Mouse (Mus musculus): ENCODE data around the gene Parp9. TPM values are rescaled to one million over a fixed set of nuclear protein-coding genes. Genes with fewer than 3 reads are reported as not detected.
"Not testable (repeated sequence)": the region's sequence is repeated elsewhere in the genome, so short reads cannot be mapped to it uniquely, and the experiment has no call there.

The Parp9 gene
- total RNA-seq (2021), result 10 to 100 TPM; 11.9 to 12.8 TPM

DNA sequence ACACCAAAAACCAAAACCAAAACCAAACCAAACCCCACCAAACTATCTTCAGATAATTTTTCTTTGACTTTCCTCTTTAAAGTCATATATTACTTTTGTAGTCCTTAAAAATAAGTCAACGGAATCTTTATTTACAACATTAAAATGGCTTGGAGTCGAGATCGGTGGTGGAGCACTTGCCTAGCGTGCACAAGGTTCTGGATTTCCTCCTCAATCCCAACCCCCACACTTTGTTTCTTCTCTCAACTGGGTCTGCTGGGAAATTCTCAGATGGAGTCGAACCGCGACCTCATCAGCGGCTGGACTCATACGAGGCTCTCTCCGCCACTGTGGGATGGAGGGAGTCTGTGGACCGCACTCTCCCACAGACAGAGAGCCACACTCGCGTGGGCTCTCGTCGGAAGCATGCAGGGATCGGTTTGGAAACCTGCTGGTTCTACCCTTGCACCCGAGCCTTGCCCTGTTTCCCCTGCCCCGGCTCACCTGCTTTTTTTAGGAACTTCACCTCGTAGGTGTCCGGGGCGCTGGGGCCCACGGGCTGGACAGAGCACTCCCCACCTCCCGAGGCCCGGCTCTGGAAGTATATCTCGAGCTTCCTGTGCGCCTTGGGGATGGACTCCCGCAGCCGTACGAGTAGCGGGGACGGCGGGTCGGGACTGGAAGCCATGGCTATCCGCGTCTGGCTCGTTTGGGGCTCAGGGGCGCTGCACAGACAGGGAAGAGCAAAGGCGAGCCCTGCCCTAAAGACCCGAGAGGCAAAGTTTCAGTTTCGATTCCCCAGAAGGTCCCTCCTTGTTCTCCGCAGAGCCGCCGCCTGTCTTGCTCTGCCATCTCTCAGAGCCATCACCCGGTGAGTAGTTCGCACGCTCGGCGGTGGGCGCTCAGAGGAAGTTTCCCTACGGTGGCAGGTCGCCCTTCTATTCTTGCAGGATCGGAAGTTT lies at the start of gene Parp9, which contains the start of gene Dtx3l:
Parp9 (plus strand) TSS at position 260 of the 941 bp plus-strand sequence.
Dtx3l (minus strand) TSS at position 941 of the 941 bp plus-strand sequence.
- peak; percentile 72 to 78 for DNase-seq
- intact Hi-C loops (cut with DNase I), result loop anchor here (1.0 to 2.0 kb wide), 2 partner anchors 44 to 64 kb away; no protein-coding TSS in a partner anchor

DNA sequence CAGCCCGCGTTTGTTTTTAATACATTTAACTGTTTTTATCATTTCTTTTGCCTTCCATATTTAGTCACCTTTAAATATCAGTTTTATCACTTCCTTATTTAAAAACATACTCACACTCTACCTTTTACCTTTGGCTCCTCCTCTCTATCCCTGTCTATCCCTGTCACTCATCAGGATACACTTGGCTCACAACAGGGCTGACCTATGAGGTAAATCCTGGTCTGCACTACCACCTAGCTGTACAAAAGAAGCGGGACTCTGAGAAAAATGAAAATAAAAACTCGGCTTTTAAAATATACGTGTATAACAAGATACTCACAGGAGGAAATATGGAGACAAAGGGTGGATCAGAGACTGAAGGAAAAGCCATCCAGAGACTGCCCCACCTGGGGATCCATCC lies 49.4 kb upstream of the Parp9 start:
- intact Hi-C loops (cut with DNase I), result no loop called here
- DNase-seq, result no peak

GRCm38 (mm10) chr16:35890645-35891044 lies 47.6 kb upstream of the Parp9 start:
- no peak for DNase-seq
- intact Hi-C loops (cut with DNase I), result no loop called here

DNA sequence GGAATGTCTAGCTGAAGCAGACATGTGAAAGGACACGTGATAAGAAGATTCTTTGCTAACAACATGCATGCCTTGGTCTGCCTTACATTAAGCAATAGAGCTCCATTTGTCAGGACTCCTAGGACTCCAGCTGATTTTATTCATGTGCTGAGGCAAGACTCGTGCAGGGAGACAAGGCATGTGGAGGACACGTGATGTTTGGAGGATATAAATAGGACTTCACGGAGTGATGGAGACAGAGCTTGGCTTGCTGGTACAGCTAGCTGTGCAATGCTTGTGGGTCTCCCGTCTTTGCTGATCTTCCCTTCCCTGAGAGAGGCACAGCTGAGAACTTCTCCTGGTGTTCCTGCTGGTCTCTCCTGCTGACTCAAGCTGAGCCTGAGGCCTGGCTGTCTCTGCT lies 46.7 kb upstream of the Parp9 start:
- intact Hi-C loops (cut with DNase I); DNase-seq: not testable (repeated sequence)

GRCm38 (mm10) chr16:35894997-35895396 lies 43.3 kb upstream of the Parp9 start:
- DNase-seq, result no peak
- intact Hi-C loops (cut with DNase I), result no loop called here

DNA sequence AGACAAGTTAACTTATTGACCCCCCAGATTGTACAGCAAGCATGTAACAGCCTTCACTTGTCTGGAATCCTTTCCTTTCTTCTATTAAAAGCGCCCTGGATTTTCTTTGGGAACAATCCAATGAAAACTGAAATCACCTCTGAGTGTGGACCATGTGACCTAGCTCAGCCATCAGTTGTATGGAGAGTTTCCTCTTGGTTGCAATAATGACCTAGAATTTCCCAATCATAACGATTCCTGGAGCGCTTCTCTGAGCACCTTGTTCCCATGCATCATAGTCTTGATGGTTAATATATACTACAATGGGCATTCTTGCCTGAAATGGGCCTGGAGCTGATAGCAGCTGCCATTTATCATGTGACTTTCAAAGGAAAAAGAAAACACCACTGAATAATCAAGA lies 37.7 kb upstream of the Parp9 start:
- intact Hi-C loops (cut with DNase I), result no loop called here
- DNase-seq, result no peak

DNA sequence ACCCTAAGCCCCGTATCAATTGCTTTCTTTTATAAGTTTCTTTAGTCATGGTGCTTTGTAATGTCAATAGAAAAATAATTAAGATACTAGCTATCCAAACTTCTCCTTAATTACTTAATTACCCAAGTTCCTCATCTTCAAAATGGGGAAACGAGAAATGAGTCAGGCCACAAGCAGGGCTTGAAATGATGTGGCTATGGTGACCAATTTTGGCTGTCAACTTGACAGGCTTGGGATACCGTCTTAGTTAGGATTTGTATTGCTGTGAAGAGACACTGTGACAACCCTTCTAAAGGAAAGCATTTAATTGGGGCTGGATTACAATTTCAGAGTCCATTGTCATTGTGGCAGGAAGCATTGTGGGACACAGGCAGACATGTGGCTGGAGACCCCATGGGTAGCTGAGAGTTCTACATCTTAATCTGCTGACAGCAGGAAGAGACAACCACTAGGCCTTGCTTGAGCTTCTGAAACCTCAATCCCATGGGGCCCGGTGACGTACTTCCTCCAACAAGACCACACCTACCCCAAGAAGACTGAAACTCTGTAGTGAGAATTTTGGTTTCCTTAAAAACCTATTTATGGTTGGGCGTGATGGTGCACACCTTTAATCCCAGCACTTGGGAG lies 35.1 kb upstream of the Parp9 start:
- intact Hi-C loops (cut with DNase I), result no loop called here
- DNase-seq, result no peak

DNA sequence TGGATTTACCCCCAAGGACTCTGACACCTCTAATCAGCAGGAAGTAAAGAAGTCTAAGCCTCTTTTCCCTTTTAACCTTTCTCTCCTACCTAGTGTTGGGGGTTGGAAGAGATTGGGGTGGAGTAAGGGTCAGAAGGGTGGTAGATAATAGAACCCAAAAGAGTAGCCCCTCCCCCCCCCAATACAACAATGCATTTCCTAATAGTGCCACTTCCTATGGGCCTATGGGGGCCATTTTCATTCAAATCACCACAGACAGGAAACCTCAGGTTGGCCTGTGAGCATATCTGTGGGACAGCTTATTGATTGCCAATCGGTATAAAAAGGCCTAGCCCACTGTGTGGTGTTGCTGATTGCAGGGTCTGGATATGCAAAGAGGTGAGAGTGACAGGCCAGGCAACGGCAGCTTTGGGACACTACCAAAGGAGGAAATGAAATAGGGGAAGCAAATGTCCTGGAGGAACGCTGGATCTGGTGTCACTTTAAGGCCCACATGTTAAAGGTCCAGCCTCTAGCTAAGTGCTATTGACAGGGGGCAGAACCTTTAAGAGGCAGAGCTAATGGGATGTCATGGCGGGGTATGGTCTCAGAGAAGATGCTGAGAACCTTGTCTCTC lies 34.0 kb upstream of the Parp9 start:
- intact Hi-C loops (cut with DNase I), result no loop called here
- no peak for DNase-seq

GRCm38 (mm10) chr16:35905355-35905754 lies 32.9 kb upstream of the Parp9 start:
- intact Hi-C loops (cut with DNase I), result no loop called here

GRCm38 (mm10) chr16:35905819-35906485 lies 32.3 kb upstream of the Parp9 start:
- intact Hi-C loops (cut with DNase I), result no loop called here

More at GRCm38 (mm10) chr16:35905355-35905754, 32.9 kb upstream of the Parp9 start:
- no peak for DNase-seq

GRCm38 (mm10) chr16:35906887-35907286 lies 31.4 kb upstream of the Parp9 start:
- DNase-seq, result no peak
- intact Hi-C loops (cut with DNase I), result no loop called here

More at GRCm38 (mm10) chr16:35905819-35906485, 32.3 kb upstream of the Parp9 start:
- DNase-seq, result no peak

GRCm38 (mm10) chr16:35907432-35908201 lies 30.7 kb upstream of the Parp9 start:
- DNase-seq, result peak; percentile 14 to 23
- intact Hi-C loops (cut with DNase I), result no loop called here

GRCm38 (mm10) chr16:35911449-35911848 lies 26.8 kb upstream of the Parp9 start:
- intact Hi-C loops (cut with DNase I), result no loop called here

GRCm38 (mm10) chr16:35913526-35913925 lies 24.7 kb upstream of the Parp9 start:
- intact Hi-C loops (cut with DNase I), result no loop called here
- DNase-seq, result peak in 1 of 2 experiments; percentile 24

More at GRCm38 (mm10) chr16:35911449-35911848, 26.8 kb upstream of the Parp9 start:
- no peak for DNase-seq

GRCm38 (mm10) chr16:35914301-35914700 lies 24.0 kb upstream of the Parp9 start:
- intact Hi-C loops (cut with DNase I), result no loop called here
- DNase-seq, result no peak

GRCm38 (mm10) chr16:35918721-35919543 lies 19.3 kb upstream of the Parp9 start:
- intact Hi-C loops (cut with DNase I), result no loop called here
- DNase-seq, result no peak

GRCm38 (mm10) chr16:35921676-35922235 lies 16.5 kb upstream of the Parp9 start:
- intact Hi-C loops (cut with DNase I), result no loop called here
- DNase-seq, result no peak

GRCm38 (mm10) chr16:35922301-35922895 lies 15.9 kb upstream of the Parp9 start:
- no peak for DNase-seq
- intact Hi-C loops (cut with DNase I), result no loop called here

Data from heart, postnatal 36 days (tissue).